Mouse (Mus musculus): ENCODE measurements around the gene Inhbc.

DNA sequence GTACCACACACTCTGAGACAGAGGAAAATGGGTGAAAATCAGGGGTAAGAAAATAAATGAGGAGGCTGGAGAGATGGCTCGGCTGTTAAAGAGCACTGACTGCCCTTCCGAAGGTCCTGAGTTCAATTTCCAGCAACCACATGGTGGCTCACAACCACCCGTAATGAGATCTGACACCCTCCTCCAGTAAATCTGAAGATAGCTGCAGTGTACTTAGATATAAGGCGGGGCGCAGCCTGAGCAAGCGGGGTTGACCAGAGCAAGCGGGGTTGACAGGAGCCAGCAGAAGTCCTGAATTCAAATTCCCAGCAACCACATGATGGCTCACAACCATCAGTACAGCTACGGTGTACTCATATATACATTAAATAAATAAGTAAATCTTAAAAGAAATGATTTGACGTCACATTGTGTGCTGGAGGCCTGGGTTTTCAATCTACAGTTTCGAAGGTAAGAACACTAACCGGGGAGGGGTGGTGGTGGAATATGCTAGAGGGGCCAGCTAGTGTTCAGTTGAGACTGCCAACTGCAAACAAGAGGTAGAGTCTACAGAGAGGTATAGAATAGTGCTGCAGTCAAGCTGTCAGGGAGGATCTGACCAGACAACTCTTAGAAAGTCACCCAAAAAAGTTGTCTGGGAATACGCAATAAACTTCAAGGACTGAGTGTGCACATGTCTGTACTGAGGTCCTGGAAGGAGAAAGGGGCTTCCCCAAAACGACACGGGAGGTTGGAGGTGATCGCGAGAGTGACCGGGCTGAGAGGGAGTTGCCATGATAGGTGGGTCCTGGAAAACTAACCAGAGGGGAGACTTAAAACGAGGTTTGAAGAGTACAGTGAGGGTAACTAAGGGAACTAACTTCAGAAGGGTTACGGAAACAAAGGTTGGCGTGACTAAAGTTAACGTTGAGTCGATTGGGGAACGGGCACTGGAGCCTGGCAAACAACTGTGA lies 59.4 kb downstream of the Inhbc start:
- TF ChIP-seq POLR2A (IDR thresholded peaks at IDR 0.05; ENCODE audit: control insufficient read depth in 1 of 2, insufficient read depth in 1 of 2, low read depth in 1 of 2, low read length in 2 of 2, poor library complexity in 1 of 2) (no peak), ZKSCAN1 (IDR thresholded peaks at IDR 0.05; ENCODE audit: low read depth, low read length) (no peak), ZMIZ1 (IDR thresholded peaks at IDR 0.05; ENCODE audit: low read depth, low read length) (no peak)
